8 mouse cellular contexts compared by ENCODE assay signal in the genomic region with DNA sequence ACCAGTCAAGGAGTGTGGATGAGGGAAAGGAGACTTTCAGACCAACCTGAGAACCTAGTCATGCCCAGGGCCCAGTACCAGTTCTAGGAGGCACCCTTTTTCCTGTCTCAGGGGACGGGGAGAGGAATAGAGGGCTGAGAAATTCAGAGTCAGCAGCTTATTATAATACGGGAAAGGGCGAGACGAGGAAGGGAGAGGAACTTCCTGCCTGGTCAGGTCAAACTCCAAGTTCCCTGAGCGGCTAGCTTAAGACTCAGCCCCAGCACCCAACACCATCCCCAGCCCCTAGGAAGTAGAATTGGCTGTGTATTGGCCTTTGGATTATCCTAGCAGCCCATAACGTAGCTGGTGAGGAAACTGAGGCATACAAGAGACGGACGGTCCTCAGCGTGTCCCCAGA. TPM values are rescaled to one million over a fixed set of nuclear protein-coding genes. Genes with fewer than 3 reads are reported as not detected.
A peak's percentile ranks its signal among the peaks of the same experiment; 100 is the strongest.
DNase-seq lines count a peak whose midpoint lies in the region; ATAC-seq and TF ChIP-seq lines count a peak whose summit lies in the region.

No protein-coding gene starts in this region.

- no peak for ATAC-seq in hindbrain, embryonic 13.5 days (ENCODE audit: low FRiP score)
- no peak for ATAC-seq in hindbrain, embryonic 16.5 days
- peak; percentile 84 for ATAC-seq in intestine, embryonic 16.5 days
- no peak for ATAC-seq in limb, embryonic 12.5 days (ENCODE audit: insufficient number of reproducible peaks, insufficient read depth, low FRiP score, low TSS enrichment, low read depth)
- no peak for ATAC-seq in midbrain, embryonic 15.5 days (replicated peaks)

- no peaks in the 10 kb centered on the region for H3K9me3 ChIP-seq in hindbrain, embryonic 13.5 days
- H3K9me3 ChIP-seq in hindbrain, embryonic 16.5 days (ENCODE audit: control insufficient read depth, low read length) = no peaks in the 10 kb centered on the region
- H3K9me3 ChIP-seq in intestine, embryonic 16.5 days (ENCODE audit: control insufficient read depth, low read length) = no peaks in the 10 kb centered on the region
- H3K9me3 ChIP-seq in limb, embryonic 12.5 days = no peaks in the 10 kb centered on the region
- no peaks in the 10 kb centered on the region for H3K9me3 ChIP-seq in midbrain, embryonic 15.5 days

- H3K4me3 ChIP-seq in hindbrain, embryonic 13.5 days = no peak overlapping the region
- no peak overlapping the region for H3K4me3 ChIP-seq in hindbrain, embryonic 16.5 days (ENCODE audit: low read length)
- peak overlapping the region; percentile 51 for H3K4me3 ChIP-seq in intestine, embryonic 16.5 days (ENCODE audit: low read length)
- H3K4me3 ChIP-seq in limb, embryonic 12.5 days (replicated peaks) = peak overlapping the region; percentile 15; the same call in 1 of the 2 replicates
- H3K4me3 ChIP-seq in myocyte = no peak overlapping the region
- H3K4me3 ChIP-seq in midbrain, embryonic 15.5 days = no peak overlapping the region

- H3ac ChIP-seq in myocyte (ENCODE audit: control insufficient read depth, insufficient read length) = no peak overlapping the region

- no peak overlapping the region for H3K4me2 ChIP-seq in hindbrain, embryonic 13.5 days
- H3K4me2 ChIP-seq in hindbrain, embryonic 16.5 days (ENCODE audit: low read length) = no peak overlapping the region
- H3K4me2 ChIP-seq in intestine, embryonic 16.5 days (ENCODE audit: low read depth, low read length) = peak overlapping the region; percentile 60
- H3K4me2 ChIP-seq in limb, embryonic 12.5 days = peak overlapping the region; percentile 50
- peak overlapping the region; percentile 91 for H3K4me2 ChIP-seq in myocyte (ENCODE audit: low read depth)
- H3K4me2 ChIP-seq in midbrain, embryonic 15.5 days = no peak overlapping the region

- H3K4me1 ChIP-seq in hindbrain, embryonic 13.5 days (replicated peaks) = peaks cover 26% of the 10 kb centered on the region
- H3K4me1 ChIP-seq in hindbrain, embryonic 16.5 days (ENCODE audit: control insufficient read depth, insufficient read depth, low read depth, low read length) = peaks cover 11% of the 10 kb centered on the region
- peaks cover 25% of the 10 kb centered on the region for H3K4me1 ChIP-seq in intestine, embryonic 16.5 days (ENCODE audit: control insufficient read depth, insufficient read depth, low read length)
- peaks cover 56% of the 10 kb centered on the region for H3K4me1 ChIP-seq in limb, embryonic 12.5 days (replicated peaks)
- H3K4me1 ChIP-seq in midbrain, embryonic 15.5 days = no peaks in the 10 kb centered on the region

- H3K9ac ChIP-seq in hindbrain, embryonic 13.5 days = no peak overlapping the region
- no peak overlapping the region for H3K9ac ChIP-seq in hindbrain, embryonic 16.5 days (ENCODE audit: low read depth, low read length)
- H3K9ac ChIP-seq in intestine, embryonic 16.5 days (ENCODE audit: low read depth, low read length) = peak overlapping the region; percentile 69
- H3K9ac ChIP-seq in limb, embryonic 12.5 days (replicated peaks) = no peak overlapping the region
- H3K9ac ChIP-seq in midbrain, embryonic 15.5 days = no peak overlapping the region

- no peak for DNase-seq in right cerebral cortex, adult 2 months (ENCODE audit: low spot score in 2 of 2)
- DNase-seq in thymus, postnatal 36 days = no peak

- no peaks in the 10 kb centered on the region for H3K79me2 ChIP-seq in myocyte (ENCODE audit: control insufficient read depth, insufficient read depth)

- no peak for TF ChIP-seq POLR2A in myocyte (IDR thresholded peaks at IDR 0.05; ENCODE audit: insufficient read length, low read depth)

- H3K27ac ChIP-seq in hindbrain, embryonic 13.5 days = peak overlapping the region; percentile 40; the same call in 1 of the 2 replicates
- no peak overlapping the region for H3K27ac ChIP-seq in hindbrain, embryonic 16.5 days (ENCODE audit: low read depth, low read length)
- peak overlapping the region; percentile 97 for H3K27ac ChIP-seq in intestine, embryonic 16.5 days (ENCODE audit: low read length)
- H3K27ac ChIP-seq in limb, embryonic 12.5 days = peak overlapping the region; percentile 87
- H3K27ac ChIP-seq in midbrain, embryonic 15.5 days = no peak overlapping the region

- 87% methylated on average over 9 of the region's 9 CpGs for WGBS in hindbrain, embryonic 13.5 days
- 86% methylated on average over 9 of the region's 9 CpGs for WGBS in hindbrain, embryonic 16.5 days
- WGBS in intestine, embryonic 16.5 days = 44% methylated on average over 9 of the region's 9 CpGs
- 58% methylated on average over 9 of the region's 9 CpGs for WGBS in limb, embryonic 12.5 days
- WGBS in midbrain, embryonic 15.5 days = 88% methylated on average over 9 of the region's 9 CpGs

- H3K36me3 ChIP-seq in hindbrain, embryonic 13.5 days = no peaks in the 10 kb centered on the region
- no peaks in the 10 kb centered on the region for H3K36me3 ChIP-seq in hindbrain, embryonic 16.5 days (ENCODE audit: control insufficient read depth, insufficient read depth, low read length)
- H3K36me3 ChIP-seq in intestine, embryonic 16.5 days (ENCODE audit: control insufficient read depth, insufficient read depth, low read length) = no peaks in the 10 kb centered on the region
- no peaks in the 10 kb centered on the region for H3K36me3 ChIP-seq in limb, embryonic 12.5 days
- H3K36me3 ChIP-seq in myocyte (ENCODE audit: control insufficient read depth, insufficient read depth) = no peaks in the 10 kb centered on the region
- H3K36me3 ChIP-seq in midbrain, embryonic 15.5 days (replicated peaks) = no peaks in the 10 kb centered on the region

- H3K27me3 ChIP-seq in hindbrain, embryonic 13.5 days = 0 out of 2 replicates have a peak, but pooled peaks cover 6% of the 10 kb centered on the region
- no peaks in the 10 kb centered on the region for H3K27me3 ChIP-seq in hindbrain, embryonic 16.5 days (replicated peaks; ENCODE audit: control insufficient read depth, insufficient read depth, low read length)
- no peaks in the 10 kb centered on the region for H3K27me3 ChIP-seq in intestine, embryonic 16.5 days (replicated peaks; ENCODE audit: control insufficient read depth, insufficient read depth, low read length)
- H3K27me3 ChIP-seq in limb, embryonic 12.5 days = no peaks in the 10 kb centered on the region
- no peaks in the 10 kb centered on the region for H3K27me3 ChIP-seq in myocyte (ENCODE audit: control insufficient read depth, insufficient read depth, insufficient read length)
- H3K27me3 ChIP-seq in midbrain, embryonic 15.5 days (replicated peaks) = no peaks in the 10 kb centered on the region

TF ChIP-seq in myocyte, 11 proteins besides CTCF, POLR2A, EP300 and RAD21:
- TF ChIP-seq REST (IDR thresholded peaks at IDR 0.05; ENCODE audit: insufficient read depth, insufficient read length) (no peak), E2F4 (IDR thresholded peaks at IDR 0.05; ENCODE audit: insufficient read depth) (no peak)
TF ChIP-seq in myocyte: peak in this region for 0.

RNA-seq across cellular contexts. Expression of a gene that starts 0.7 kb away (rescaled TPM):
- 10.4 and 21.2 TPM in 2 replicates for polyA plus RNA-seq in hindbrain, embryonic 13.5 days (2015; fragmentation: Nextera tagmentation; extraction: Ambion mirVana)
- polyA plus RNA-seq in hindbrain, embryonic 16.5 days (2015; fragmentation: Nextera tagmentation; extraction: Ambion mirVana) = 22.8 and 23.5 TPM in 2 replicates
- polyA plus RNA-seq in intestine, embryonic 16.5 days (2015; fragmentation: Nextera tagmentation; extraction: Ambion mirVana) = 286 and 319 TPM in 2 replicates
- polyA plus RNA-seq in limb, embryonic 12.5 days (2016; fragmentation: Nextera tagmentation; extraction: Ambion mirVana) = 3.8 and 4.1 TPM in 2 replicates
- 14.0 TPM for polyA plus RNA-seq in myocyte (2012; fragmentation: generic; extraction: Trizol)
- 9.4 and 11.7 TPM in 2 replicates for polyA plus RNA-seq in midbrain, embryonic 15.5 days (2015; fragmentation: Nextera tagmentation; extraction: Ambion mirVana)

RNA-seq across cellular contexts. Expression of a gene that starts 18.6 kb away (rescaled TPM):
- polyA plus RNA-seq in hindbrain, embryonic 13.5 days (2015; fragmentation: Nextera tagmentation; extraction: Ambion mirVana) = 6.0 and 6.1 TPM in 2 replicates
- 6.7 and 6.9 TPM in 2 replicates for polyA plus RNA-seq in hindbrain, embryonic 16.5 days (2015; fragmentation: Nextera tagmentation; extraction: Ambion mirVana)
- polyA plus RNA-seq in intestine, embryonic 16.5 days (2015; fragmentation: Nextera tagmentation; extraction: Ambion mirVana) = 34.9 and 40.2 TPM in 2 replicates
- polyA plus RNA-seq in limb, embryonic 12.5 days (2016; fragmentation: Nextera tagmentation; extraction: Ambion mirVana) = 13.4 and 14.2 TPM in 2 replicates
- polyA plus RNA-seq in myocyte (2012; fragmentation: generic; extraction: Trizol) = 25.9 TPM
- 5.9 and 6.2 TPM in 2 replicates for polyA plus RNA-seq in midbrain, embryonic 15.5 days (2015; fragmentation: Nextera tagmentation; extraction: Ambion mirVana)

RNA-seq across cellular contexts. Expression of a gene that starts 45.5 kb away (rescaled TPM):
- polyA plus RNA-seq in hindbrain, embryonic 13.5 days (2015; fragmentation: Nextera tagmentation; extraction: Ambion mirVana) = 48.2 and 49.5 TPM in 2 replicates
- 44.5 and 55.2 TPM in 2 replicates for polyA plus RNA-seq in hindbrain, embryonic 16.5 days (2015; fragmentation: Nextera tagmentation; extraction: Ambion mirVana)
- polyA plus RNA-seq in intestine, embryonic 16.5 days (2015; fragmentation: Nextera tagmentation; extraction: Ambion mirVana) = 12.2 and 12.5 TPM in 2 replicates
- 30.4 and 31.6 TPM in 2 replicates for polyA plus RNA-seq in limb, embryonic 12.5 days (2016; fragmentation: Nextera tagmentation; extraction: Ambion mirVana)
- 16.5 TPM for polyA plus RNA-seq in myocyte (2012; fragmentation: generic; extraction: Trizol)
- 64.6 and 67.0 TPM in 2 replicates for polyA plus RNA-seq in midbrain, embryonic 15.5 days (2015; fragmentation: Nextera tagmentation; extraction: Ambion mirVana)

Comparison
In these comparisons a context has a peak if more than half of its experiments do, and no peak if none do; other contexts are left out.
1. H3K27ac ChIP-seq: peak in hindbrain, embryonic 13.5 days (single experiment), intestine, embryonic 16.5 days (single experiment) and limb, embryonic 12.5 days (single experiment); none in hindbrain, embryonic 16.5 days (single experiment) and midbrain, embryonic 15.5 days (single experiment).
2. H3K4me2 ChIP-seq: peak in intestine, embryonic 16.5 days (single experiment), limb, embryonic 12.5 days (single experiment) and myocyte (single experiment); none in hindbrain, embryonic 13.5 days (single experiment), hindbrain, embryonic 16.5 days (single experiment) and midbrain, embryonic 15.5 days (single experiment).
3. H3K4me3 ChIP-seq: peak in intestine, embryonic 16.5 days (single experiment) and limb, embryonic 12.5 days (single experiment); none in hindbrain, embryonic 13.5 days (single experiment), hindbrain, embryonic 16.5 days (single experiment), myocyte (single experiment) and midbrain, embryonic 15.5 days (single experiment).
4. RNA of a gene that starts 0.7 kb away (polyA plus RNA-seq): 286 to 319 TPM in intestine, embryonic 16.5 days; 22.8 to 23.5 TPM in hindbrain, embryonic 16.5 days, 10.4 to 21.2 TPM in hindbrain, embryonic 13.5 days, 14.0 TPM in myocyte (single experiment), 9.4 to 11.7 TPM in midbrain, embryonic 15.5 days and 3.8 to 4.1 TPM in limb, embryonic 12.5 days; every median in the first group is over 10 times any median in the second.